Mouse (Mus musculus) forebrain, embryonic 12.5 days (tissue): ENCODE measurements around the gene Maneal. TPM values are rescaled to one million over a fixed set of nuclear protein-coding genes. Genes with fewer than 3 reads are reported as not detected.

ENCODE experiments used
- ATAC-seq: fragments of 200-750 bp; cut with Nextera tagmentation; 2 replicates; pipeline ENCODE4 v1.8.0; 2017; ENCODE audit warnings: moderate TSS enrichment; ENCODE audit not compliant: low FRiP score
- H3K27ac ChIP-seq: fragments of 300-500 bp; sonication (generic); 2 replicates; pipeline ENCODE4 v1.5.1; 2016; ENCODE audit warnings: mild to moderate bottlenecking
- H3K27me3 ChIP-seq: fragments of 300-500 bp; sonication (generic); 2 replicates; pipeline ENCODE4 v1.6.1; 2016; ENCODE audit warnings: mild to moderate bottlenecking
- H3K36me3 ChIP-seq: fragments of 300-500 bp; sonication (generic); replicated peaks from 2 replicates; pipeline ENCODE4 v1.6.1; 2016; ENCODE audit warnings: mild to moderate bottlenecking
- H3K4me1 ChIP-seq: fragments of 300-500 bp; sonication (generic); 2 replicates; pipeline ENCODE4 v1.6.1; 2016
- H3K4me2 ChIP-seq: fragments of 300-500 bp; sonication (generic); 2 replicates; pipeline ENCODE4 v1.6.1; 2016; ENCODE audit warnings: mild to moderate bottlenecking, moderate library complexity
- H3K4me3 ChIP-seq: fragments of 300-500 bp; sonication (generic); replicated peaks from 2 replicates; pipeline ENCODE4 v1.5.1; 2016; ENCODE audit warnings: mild to moderate bottlenecking
- H3K9ac ChIP-seq: fragments of 300-500 bp; sonication (generic); 2 replicates; pipeline ENCODE4 v1.6.1; 2016; ENCODE audit warnings: mild to moderate bottlenecking
- H3K9me3 ChIP-seq: fragments of 300-500 bp; sonication (generic); 2 replicates; pipeline ENCODE4 v1.6.1; 2016
- WGBS: fragments of 180-500 bp; shearing (Covaris S2); methylation state at CpG from one replicate; pipeline ENCODE4 v1.1.7; 2016; 5-methylcytosine and 5-hydroxymethylcytosine counted together
- polyA plus RNA-seq: library from polyadenylated mRNA; unstranded; fragments of >200 nt; fragmentation: Nextera tagmentation; extraction: Ambion mirVana; gene quantifications from 2 replicates; pipeline ENCODE4 v1.2.1, GENCODE M21; 2016

The Maneal gene
- polyA plus RNA-seq, 1 experiment from 2014 or later = 9.7 TPM

- no peak overlapping the region for H3K4me3 ChIP-seq
- peaks cover 11% of the 10 kb centered on the region for H3K4me1 ChIP-seq
- H3K9ac ChIP-seq = no peak overlapping the region
- ATAC-seq = no peak
- no peak overlapping the region for H3K4me2 ChIP-seq
- 92% methylated on average over 5 of the region's 5 CpGs for WGBS
- H3K36me3 ChIP-seq = peaks cover 51% of the 10 kb centered on the region
- H3K9me3 ChIP-seq = no peaks in the 10 kb centered on the region
- no peak overlapping the region for H3K27ac ChIP-seq
- H3K27me3 ChIP-seq = no peaks in the 10 kb centered on the region
Observed at GRCm38 (mm10) chr4:124808511-124808910, 53.5 kb downstream of the Maneal start.

Other genes with a start within 250 kb of the Maneal start
- gene Pou3f1, start 205.4 kb downstream of the Maneal start, polyA plus RNA-seq = 16.0 and 21.6 TPM in 2 replicates
- 63.8 and 64.0 TPM in 2 replicates for gene Utp11, start 168.6 kb downstream of the Maneal start, polyA plus RNA-seq
- 2.2 TPM in 2 replicates for gene Fhl3, start 161.5 kb downstream of the Maneal start, polyA plus RNA-seq
- 203 and 204 TPM in 2 replicates for gene Sf3a3, start 147.4 kb downstream of the Maneal start, polyA plus RNA-seq
- gene Inpp5b, start 120.3 kb downstream of the Maneal start, polyA plus RNA-seq = 23.8 and 31.9 TPM in 2 replicates
- 13.6 and 17.4 TPM in 2 replicates for gene Mtf1, start 60.1 kb downstream of the Maneal start, polyA plus RNA-seq
- gene Yrdc, start 11.5 kb downstream of the Maneal start, polyA plus RNA-seq = 45.0 and 48.5 TPM in 2 replicates
- gene 1110065P20Rik, start 11.0 kb downstream of the Maneal start, polyA plus RNA-seq = 60.1 and 64.9 TPM in 2 replicates
- 1.2 and 1.9 TPM in 2 replicates for gene Epha10, start 18.7 kb upstream of the Maneal start, polyA plus RNA-seq
- gene 9930104L06Rik, start 74.9 kb upstream of the Maneal start, polyA plus RNA-seq = 16.7 and 18.9 TPM in 2 replicates
- gene Cdca8, start 77.1 kb upstream of the Maneal start, polyA plus RNA-seq = 243 and 257 TPM in 2 replicates
- 20.3 and 26.2 TPM in 2 replicates for gene Rspo1, start 124.3 kb upstream of the Maneal start, polyA plus RNA-seq
- 97.1 and 103 TPM in 2 replicates for gene Gnl2, start 154.4 kb upstream of the Maneal start, polyA plus RNA-seq
- gene Dnali1, start 203.5 kb upstream of the Maneal start, polyA plus RNA-seq = 0.28 and 0.41 TPM in 2 replicates
- gene Snip1, start 204.5 kb upstream of the Maneal start, polyA plus RNA-seq = 29.8 and 32.2 TPM in 2 replicates
- 128 and 138 TPM in 2 replicates for gene Meaf6, start 223.0 kb upstream of the Maneal start, polyA plus RNA-seq